Mouse (Mus musculus): Measurements from ENCODE around the gene Cage1. TPM values are rescaled to one million over a fixed set of nuclear protein-coding genes. Genes with fewer than 3 reads are reported as not detected.

Gene Cage1
- 1 to 10 TPM; 3.3 to 3.4 TPM for total RNA-seq (2021)
- long read RNA-seq, experiment 1, partial matches to known transcripts, result 2 of 6 reads
- long read RNA-seq, experiment 1, other reads (novel, unspliced or antisense), result 3 of 6 reads
- long read RNA-seq, experiment 2, partial matches to known transcripts, result 0 of 1 reads
- long read RNA-seq, experiment 2, other reads (novel, unspliced or antisense), result 1 of 1 reads

DNA sequence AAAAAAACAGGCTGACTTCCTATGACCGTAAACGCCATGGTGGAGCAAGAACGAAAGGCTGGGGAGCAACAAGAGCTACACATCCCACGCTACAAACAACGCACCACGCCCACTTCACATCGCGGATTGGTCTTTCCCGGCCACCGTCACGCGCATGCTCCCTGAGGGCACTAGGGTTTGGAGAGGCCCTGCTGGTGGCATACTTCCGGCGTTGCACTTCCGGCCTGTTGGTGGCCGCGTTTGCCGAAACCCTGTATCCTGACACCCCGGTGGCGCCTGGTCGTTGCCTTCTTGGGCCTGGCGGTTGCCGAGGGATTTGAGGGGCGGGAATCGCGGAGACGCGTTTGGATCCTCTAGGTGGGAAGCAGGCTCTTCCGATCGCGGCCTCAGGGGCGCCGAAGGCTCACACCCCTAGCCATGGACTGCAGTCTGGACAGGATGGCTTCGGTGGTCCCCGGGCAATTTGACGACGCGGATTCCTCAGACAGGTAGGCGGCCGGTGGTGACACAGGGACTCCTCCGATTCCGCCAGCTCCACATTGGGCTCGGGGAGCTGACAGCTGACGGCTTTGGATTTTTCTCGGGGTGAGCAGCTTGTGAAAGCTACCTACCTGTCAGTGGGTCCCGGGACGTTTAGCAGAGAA lies at the start of gene Cage1:
TSS of gene Cage1 (minus strand) at position 26 of the 644 bp plus-strand sequence.
- DNase-seq (ENCODE audit: low spot score in 2 of 2), result peak; percentile 97 to 98
- intact Hi-C loops (cut with DNase I), result loop anchor here (2.0 to 10.0 kb wide), 3 partner anchors 42 to 602 kb away; partner anchors contain the start of gene Ssr1

DNA sequence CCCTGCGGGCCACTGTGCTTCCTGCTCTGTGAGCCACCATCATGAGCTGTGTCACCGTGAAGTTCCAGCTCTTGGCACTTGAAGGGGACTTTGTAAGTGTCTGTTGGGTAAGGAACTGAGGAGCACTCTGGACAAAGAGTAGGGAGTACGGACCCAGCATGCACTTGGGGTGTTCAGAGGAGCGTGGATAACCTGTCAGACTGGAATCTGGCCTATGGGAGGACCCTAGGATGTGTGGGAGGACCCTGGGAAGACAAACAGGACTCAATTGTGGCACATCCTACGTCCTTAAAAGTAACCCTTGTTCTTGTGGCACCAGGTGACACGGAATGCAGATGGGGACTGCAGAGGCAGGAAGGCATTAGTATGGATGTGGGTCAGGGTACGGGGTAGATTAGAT lies 44.3 kb upstream of the Cage1 start:
- no peak for DNase-seq (ENCODE audit: low spot score in 2 of 2)
- intact Hi-C loops (cut with DNase I), result no loop called here

DNA sequence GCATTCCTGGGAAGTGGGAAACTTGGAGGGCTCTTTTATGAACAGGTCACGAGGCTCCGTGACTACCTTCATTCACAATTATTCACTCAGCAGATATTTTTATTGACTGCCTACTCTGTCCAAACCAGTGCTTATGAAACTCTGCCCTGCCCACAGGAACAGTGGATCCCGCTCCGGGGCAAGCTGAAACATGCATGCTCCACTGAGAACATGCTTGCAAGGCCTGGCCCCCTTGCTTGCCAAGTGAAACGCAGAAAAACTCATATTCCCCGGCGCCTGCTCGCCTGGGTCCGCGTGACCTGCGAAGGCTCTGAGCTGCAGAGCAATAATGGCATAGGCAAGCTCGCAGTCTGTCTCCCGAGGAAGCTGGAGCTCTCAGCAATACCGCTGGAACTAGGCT lies 43.9 kb upstream of the Cage1 start:
- intact Hi-C loops (cut with DNase I), result no loop called here
- DNase-seq (ENCODE audit: low spot score in 2 of 2), result no peak

DNA sequence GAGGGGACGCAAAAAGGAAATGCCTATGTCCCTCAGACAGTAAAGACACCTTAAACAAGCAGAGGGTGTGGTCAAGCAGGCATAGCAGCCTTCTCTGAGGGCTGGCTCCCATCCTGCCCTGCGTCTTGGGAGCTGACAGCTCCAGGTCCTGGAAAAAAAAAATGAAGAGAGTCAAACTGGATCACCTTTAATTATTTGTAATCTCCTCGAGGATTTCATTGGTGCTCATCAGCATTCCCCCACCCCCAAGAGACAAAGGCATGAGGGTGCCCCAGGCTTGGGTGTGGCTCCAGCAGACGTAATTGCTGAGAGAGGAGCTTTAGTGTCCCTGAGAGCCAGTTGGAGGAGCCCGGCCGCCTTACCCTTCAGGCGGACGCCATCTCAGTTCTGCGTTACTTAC lies 43.1 kb upstream of the Cage1 start:
- DNase-seq (ENCODE audit: low spot score in 2 of 2), result no peak
- intact Hi-C loops (cut with DNase I), result no loop called here

DNA sequence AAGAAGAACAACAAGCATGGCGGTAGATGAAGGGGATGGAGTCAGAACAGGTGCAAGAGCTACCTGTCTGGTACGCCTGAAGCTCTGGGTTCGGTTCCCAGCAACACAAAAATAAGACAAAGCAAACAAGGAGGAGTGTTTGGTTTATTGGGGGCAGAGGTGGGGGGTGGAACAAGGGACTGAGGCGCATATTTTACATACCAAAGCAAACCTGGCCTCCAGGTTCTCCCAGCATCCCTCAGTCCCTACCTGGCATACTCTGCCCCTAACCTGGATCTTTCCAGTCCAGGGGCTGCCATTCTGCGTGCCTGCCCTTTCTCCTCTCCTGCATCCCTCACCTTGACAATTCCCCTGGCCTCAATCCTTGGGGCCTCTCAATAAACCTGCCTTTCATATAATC lies 42.5 kb upstream of the Cage1 start:
- intact Hi-C loops (cut with DNase I), result no loop called here
- DNase-seq (ENCODE audit: low spot score in 2 of 2), result no peak

DNA sequence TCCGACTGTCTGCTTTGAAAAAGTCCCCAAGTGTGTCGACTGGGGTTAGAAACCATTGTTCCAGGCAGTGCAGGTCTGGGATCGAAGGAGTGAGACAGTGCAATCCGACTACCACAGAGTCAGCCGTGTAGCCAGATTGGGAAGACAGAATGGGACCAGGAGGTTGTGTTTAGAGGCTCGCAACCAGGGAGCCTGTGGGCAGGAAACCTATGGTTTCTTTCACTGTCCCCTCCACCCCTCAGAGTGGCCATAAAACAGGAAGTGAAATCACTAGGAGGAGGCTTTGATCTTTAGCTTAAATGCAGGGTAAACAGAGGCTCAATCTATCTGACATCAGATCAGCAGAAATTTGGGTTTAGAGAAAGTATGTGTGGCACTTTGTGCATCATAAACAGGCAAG lies 42.0 kb upstream of the Cage1 start:
- intact Hi-C loops (cut with DNase I), result no loop called here
- DNase-seq (ENCODE audit: low spot score in 2 of 2), result no peak

DNA sequence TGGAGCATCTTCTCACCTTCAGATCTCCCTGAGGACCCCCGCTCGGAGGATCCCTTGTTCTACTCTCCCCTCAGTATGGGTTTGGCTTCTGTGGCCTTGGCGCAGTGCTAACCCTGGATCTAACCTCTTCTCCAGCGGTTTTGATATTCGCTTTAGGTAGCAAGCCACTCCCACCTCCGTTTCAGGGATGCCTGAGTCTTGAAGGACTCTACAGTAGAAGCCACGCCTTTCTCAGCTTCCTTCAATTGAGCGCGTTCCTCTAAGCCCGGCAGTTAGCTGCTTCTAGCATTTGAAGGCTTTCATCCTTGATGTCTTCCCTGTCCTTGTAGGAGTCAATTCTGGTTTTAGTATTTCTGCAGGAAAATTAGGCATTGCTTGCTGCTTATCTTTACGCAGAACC lies 40.2 kb upstream of the Cage1 start:
- DNase-seq (ENCODE audit: low spot score in 2 of 2), result no peak
- intact Hi-C loops (cut with DNase I), result no loop called here

DNA sequence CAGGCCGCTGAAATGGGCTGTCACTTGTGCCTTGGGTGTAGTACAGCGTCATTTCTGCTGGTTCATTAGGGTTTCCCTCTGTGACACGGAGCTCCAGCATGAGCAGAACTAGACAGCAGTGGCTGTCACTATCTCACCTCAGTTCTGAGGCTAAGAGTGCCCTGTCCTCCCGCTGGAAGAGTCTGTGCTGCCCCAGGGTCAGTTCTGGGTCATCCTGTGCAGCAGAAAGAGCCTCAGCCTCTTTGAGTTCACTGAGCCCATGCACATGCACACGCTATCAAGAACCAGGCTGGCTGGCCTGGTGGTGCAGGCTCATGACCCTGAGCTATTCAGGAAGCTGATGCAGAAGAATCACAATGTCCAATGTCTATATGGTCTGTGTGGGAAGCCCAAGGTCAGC lies 37.5 kb upstream of the Cage1 start:
- intact Hi-C loops (cut with DNase I), result no loop called here

DNA sequence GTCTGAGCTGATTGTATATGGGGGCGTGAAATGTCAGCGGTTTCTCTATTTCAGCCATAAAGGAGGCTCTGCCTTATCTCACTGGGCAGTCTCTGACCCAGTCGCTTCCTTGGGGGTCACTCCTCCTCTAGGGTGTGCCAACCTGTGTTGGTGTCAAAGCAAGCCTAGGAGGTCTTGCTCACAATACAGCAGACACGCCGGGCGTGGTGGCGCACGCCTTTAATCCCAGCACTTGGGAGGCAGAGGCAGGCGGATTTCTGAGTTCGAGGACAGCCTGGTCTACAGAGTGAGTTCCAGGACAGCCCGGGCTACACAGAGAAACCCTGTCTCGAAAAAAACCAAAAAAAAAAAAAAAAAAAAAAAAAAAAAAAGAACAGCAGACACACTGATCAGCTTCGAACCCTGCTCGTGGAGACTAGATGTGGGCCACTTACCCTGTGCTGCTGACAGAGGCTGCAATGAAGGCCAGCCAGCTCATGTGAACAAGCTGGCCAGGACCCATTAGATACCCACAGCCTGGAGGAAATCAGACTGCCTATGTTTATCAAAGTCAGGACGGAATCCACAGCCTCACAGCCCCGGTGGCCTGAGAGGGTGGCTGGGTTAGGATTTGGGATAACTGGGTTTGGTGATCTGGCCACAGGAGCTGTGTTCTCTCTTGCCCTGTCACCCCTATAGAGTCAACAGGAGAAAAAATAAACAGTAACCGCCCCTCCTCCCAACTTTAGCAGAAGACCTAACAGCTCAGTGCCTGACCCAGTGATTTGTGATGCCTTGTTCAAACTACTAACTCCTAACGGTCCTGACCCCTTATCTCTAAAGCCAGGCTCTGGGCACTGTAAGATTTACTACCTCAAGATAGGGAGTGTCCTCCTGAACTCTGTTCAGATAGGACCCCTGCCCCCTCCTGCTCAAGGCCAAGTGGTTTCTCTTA lies 36.8 kb upstream of the Cage1 start:
- no peak for DNase-seq (ENCODE audit: low spot score in 2 of 2)
- intact Hi-C loops (cut with DNase I), result no loop called here

More for the DNA sequence above, 37.5 kb upstream of the Cage1 start:
- DNase-seq (ENCODE audit: low spot score in 2 of 2), result no peak

DNA sequence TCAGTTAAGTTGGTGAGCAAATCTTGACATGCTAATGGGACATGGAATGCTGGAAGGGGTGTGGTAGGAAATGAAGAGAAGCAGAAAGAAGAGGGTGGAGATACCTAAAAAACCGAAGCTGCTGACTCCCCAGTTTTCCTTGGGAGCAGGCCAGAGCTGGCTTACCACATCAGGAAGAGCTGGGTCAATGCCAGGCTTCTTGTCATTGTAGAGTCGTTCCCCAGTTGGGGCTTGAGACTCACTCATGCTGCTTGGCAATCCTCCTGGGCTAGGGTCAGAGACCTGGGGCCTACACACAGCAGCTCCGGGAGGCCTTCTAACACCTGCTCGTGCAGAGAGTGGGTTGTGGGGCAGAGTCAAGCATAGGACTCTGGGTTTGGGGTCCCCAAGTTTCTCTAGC lies 34.1 kb upstream of the Cage1 start:
- DNase-seq (ENCODE audit: low spot score in 2 of 2), result no peak
- intact Hi-C loops (cut with DNase I), result no loop called here

DNA sequence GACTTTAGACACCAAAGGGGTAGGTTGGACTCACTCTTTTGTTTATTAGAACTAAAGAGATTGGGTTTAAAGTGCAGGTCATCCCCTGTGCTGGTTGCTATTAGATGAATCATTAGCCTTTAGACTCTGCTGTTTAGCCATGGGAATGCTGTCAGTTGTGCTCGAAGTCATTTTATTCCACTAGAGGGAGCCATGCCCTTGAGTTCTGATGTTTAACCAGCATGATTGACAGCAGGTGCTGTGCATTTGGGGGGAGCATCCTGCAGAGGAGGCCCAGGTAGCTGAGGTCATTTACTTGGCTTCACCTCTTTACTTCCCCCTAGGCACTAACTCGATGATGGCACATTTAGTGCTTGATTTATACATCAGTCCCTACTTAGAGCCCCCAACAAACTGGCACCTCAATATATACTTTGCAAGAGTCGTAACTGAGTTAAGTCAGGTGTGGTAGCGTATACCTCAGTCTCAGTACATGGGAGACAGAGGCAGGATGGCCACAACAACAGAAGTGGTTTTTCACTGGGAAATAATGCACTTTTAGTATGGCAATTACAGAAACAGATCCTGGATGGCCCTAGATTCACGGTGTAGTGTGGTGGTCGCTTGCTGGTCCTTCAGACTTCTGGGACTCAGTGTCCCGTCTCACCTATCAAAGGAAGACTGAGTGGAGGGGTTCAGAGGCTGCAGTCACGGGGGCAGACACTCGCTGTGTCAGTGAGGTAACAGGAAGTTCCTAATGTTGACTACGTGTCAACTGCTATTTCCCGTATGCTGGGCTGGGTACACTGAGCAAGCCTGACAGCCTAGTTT lies 28.2 kb upstream of the Cage1 start:
- intact Hi-C loops (cut with DNase I), result loop anchor here (5.0 kb wide), 1 partner anchor 142 kb away; no protein-coding TSS in a partner anchor
- peak; percentile 58 to 73 for DNase-seq (ENCODE audit: low spot score in 2 of 2)

DNA sequence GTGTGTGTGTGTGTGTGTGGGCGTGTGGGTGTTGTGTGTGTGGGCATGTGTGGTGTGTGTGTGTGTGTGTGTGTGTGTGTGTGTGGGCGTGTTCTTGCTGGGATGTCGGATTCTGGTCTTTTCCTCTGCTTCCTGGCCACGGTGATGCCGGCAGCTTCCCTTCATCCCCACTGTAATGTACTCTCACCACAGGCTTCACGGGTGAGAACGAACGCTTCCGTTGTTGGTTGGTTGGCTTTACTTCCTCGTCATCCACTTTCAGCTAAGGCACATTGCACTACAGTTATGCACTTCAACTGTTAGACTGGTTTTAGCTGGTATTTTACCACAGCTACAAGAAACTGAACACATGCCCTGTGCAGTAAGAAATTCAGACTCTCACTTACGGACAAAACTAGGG lies 25.8 kb upstream of the Cage1 start:
- intact Hi-C loops (cut with DNase I), result loop anchor here (5.0 kb wide), 1 partner anchor 145 kb away; no protein-coding TSS in a partner anchor
- DNase-seq (ENCODE audit: low spot score in 2 of 2), result no peak

DNA sequence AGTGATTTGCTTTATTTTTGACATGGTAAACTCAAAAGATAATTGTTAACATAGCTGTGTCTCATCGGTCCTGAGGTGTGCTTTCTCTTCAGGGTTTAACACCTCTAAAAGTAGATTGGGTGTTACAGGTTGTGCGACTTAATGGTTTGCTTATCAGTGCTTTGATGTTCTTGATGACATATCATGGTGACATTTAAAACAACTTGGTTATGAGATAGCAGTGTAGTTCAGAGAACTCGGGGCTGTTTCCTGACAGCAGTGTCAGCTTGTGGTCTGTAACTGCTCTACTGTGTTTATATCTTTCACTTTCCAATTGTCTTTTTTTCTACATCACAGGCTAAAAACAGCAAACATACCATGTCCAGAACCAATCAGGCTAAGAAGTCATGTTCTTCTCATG lies 13.0 kb upstream of the Cage1 start:
- DNase-seq (ENCODE audit: low spot score in 2 of 2), result no peak
- intact Hi-C loops (cut with DNase I), result no loop called here

DNA sequence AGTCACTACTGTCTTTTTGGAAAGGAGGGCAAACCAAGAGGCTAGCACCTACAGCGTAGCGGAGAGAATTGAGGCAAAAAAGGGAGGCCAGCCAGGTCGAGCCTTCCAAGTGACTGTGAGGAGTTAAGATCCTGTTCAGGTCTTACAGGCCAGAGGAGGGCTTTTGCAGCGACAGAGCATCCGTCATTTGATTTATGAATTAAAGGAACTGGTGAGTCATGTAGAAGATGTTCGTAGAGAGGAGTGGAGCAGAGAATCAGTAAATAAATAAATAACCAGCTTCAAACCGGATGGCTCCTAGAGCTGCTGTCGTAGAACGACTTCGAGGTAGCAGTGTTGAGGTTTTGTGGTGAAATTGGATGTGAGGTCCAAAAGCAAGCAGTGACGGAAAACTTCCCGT lies 942 bp upstream of the Cage1 start:
- intact Hi-C loops (cut with DNase I), result loop anchor here (2.0 to 10.0 kb wide), 3 partner anchors 43 to 603 kb away; partner anchors contain the start of gene Ssr1
- no peak for DNase-seq (ENCODE audit: low spot score in 2 of 2)

DNA sequence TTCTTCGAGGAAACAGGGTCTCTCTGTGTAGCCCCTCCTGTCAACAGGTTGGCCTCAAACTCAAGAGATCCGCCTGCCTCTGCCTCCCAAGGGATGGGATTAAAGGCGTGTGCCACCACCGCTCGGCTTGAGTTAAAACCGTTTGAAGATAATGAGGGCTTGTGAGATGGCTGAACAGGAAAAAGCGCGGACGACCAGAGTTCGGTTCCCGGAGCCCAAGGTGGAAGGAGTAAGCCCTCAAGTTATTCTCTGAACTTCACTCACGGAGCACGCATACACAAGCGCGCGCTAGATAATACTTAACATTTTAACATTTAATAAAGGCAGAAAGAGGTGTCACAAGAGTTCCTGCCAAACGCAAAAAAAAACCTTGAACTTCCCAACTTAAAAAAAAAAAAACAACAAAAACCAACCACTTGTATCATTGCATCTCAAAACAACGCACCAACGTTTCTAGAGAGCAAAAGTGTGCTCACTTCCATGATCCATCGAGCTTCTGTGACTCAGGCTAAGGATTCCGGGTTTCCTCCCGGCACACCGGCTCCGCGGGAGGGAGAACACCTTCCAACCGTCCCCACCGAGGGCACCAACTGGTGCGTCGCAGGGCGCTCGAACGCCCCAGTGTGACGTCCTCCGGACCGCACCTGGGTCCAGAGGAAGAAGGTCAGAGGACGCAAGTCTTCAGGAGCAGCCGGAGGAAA lies 376 bp downstream of the Cage1 start, which contains the start of gene Riok1:
TSS of gene Riok1 (plus strand) at position 653 of the 701 bp plus-strand sequence.
- intact Hi-C loops (cut with DNase I), result loop anchor here (2.0 to 10.0 kb wide), 3 partner anchors 42 to 602 kb away; partner anchors contain the start of gene Ssr1
- DNase-seq (ENCODE audit: low spot score in 2 of 2), result no peak

DNA sequence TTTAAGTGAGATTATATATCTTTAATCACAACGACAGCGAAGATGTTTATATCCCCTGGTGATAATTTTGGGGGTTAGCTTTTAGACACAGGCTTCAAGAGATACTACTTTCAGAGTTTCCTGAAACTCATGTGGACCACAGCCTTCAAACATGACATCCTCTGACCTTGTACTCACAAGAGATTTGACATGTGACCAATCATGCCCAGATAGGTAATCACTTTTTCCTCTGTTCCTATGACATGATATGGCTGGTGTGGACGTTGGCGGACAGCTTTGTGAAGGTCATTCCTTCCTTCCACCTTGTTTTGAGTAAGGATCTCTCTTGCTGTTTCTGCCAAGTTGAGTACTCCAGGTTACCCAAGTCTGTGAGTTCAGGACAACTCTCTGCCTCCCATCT lies 8.5 kb downstream of the Cage1 start:
- intact Hi-C loops (cut with DNase I), result no loop called here
- DNase-seq (ENCODE audit: low spot score in 2 of 2), result no peak

DNA sequence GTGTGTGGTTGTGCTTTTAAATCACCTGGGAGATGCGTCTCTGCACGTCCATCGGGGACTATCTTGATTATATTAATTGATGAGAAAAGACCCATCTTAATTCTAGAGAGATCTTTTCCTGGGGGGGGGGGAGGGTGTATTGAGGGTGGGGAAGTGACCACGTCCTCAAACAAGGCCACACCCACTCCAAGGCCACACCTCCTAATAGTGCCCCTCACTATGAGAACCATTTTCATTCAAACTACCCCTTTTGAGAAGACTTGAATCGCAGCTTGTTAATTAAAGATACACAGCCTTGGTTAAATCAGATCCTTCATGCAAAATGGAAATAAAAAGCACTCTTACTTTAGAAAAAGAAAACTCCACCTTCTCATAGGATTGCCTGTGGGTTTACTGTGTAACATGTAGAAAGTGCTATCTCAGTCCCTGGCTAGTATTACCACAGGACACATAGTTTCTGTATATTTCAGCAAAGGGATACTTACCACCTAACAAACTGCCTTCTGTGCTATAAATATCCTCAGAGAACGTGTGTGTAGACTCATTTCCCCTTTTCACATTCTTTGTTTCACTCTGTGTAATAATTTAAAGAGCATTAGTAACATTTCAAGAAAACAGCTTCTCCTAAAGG lies 9.1 kb downstream of the Cage1 start:
- no peak for DNase-seq (ENCODE audit: low spot score in 2 of 2)
- intact Hi-C loops (cut with DNase I), result no loop called here

DNA sequence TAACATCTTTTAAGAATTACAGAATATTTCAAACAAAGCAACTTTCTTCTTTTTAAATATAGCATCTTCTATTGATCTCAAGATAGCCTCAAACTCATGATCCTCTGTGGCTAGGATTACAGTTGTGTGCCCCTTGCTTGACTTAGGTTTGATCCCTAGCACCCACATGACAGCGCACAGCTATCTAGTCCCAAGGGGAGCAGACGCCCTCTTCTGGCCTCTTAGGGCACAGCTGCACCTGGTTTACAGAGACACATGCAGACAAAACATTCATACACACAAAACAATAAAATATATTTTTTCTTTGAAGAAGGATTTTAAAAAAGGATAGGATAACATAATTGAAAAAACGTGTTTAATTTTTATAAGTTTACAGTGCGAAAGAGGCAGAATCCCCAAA lies 11.0 kb downstream of the Cage1 start:
- intact Hi-C loops (cut with DNase I), result no loop called here
- DNase-seq (ENCODE audit: low spot score in 2 of 2), result no peak
